Mouse (Mus musculus) G1E (cell line): ENCODE measurements around the gene Akt1s1. TPM values are rescaled to one million over a fixed set of nuclear protein-coding genes. Genes with fewer than 3 reads are reported as not detected.

Source experiments
- ATAC-seq: 2 replicates; pipeline ENCODE4 v1.8.0; 2016; ENCODE audit warnings: mild to moderate bottlenecking; ENCODE audit not compliant: insufficient number of reproducible peaks, poor library complexity, low FRiP score, severe bottlenecking; ENCODE audit errors: extremely low read depth
- DNase-seq: peaks from one replicate; pipeline ENCODE4 v3.0.0; 2012; ENCODE audit warnings: low spot score
- H3K27me3 ChIP-seq: 2 replicates; pipeline ENCODE4 v1.6.1; 2012; ENCODE audit warnings: mild to moderate bottlenecking, low read length, inconsistent platforms; ENCODE audit not compliant: insufficient read depth
- H3K36me3 ChIP-seq: replicated peaks from 2 replicates; pipeline ENCODE3; 2012; ENCODE audit warnings: mild to moderate bottlenecking, inconsistent platforms
- H3K4me1 ChIP-seq: 2 replicates; pipeline ENCODE4 v1.6.1; 2012; ENCODE audit warnings: low read depth, low read length, inconsistent platforms, mixed read lengths; ENCODE audit not compliant: insufficient read depth
- H3K4me3 ChIP-seq: 2 replicates; pipeline ENCODE4 v1.5.1; 2012; ENCODE audit warnings: low read depth, mild to moderate bottlenecking, inconsistent platforms, low read length, moderate library complexity, mixed read lengths
- H3K9me3 ChIP-seq: replicated peaks from 2 replicates; pipeline ENCODE4 v1.6.1; 2012; ENCODE audit warnings: inconsistent platforms
- CTCF ChIP-seq: IDR thresholded peaks from 2 replicates; pipeline ENCODE4 v1.5.1; 2012; ENCODE audit warnings: low read depth, low read length, inconsistent platforms, mixed read lengths
- GATA1 ChIP-seq: IDR thresholded peaks from 2 replicates; pipeline ENCODE4 v1.6.1; 2012; ENCODE audit warnings: borderline replicate concordance, low read length, inconsistent platforms, mixed read lengths
- GATA2 ChIP-seq: IDR thresholded peaks from 2 replicates; pipeline ENCODE4 v1.6.1; 2012; ENCODE audit warnings: low read depth, low read length, inconsistent platforms, borderline replicate concordance
- POLR2AphosphoS5 ChIP-seq: IDR thresholded peaks from 2 replicates; pipeline ENCODE4 v1.6.1; 2012; ENCODE audit warnings: low read depth, low read length, inconsistent platforms; ENCODE audit not compliant: insufficient replicate concordance
- TAL1 ChIP-seq: conservative IDR thresholded peaks from 2 replicates; pipeline ENCODE4 v1.6.1; 2012; ENCODE audit warnings: low read depth, low read length, inconsistent platforms, mixed read lengths
- polyA plus RNA-seq: library from polyadenylated mRNA; stranded (reverse); fragments of >175 nt; gene quantifications from 2 replicates; pipeline ENCODE4 v1.2.3, GENCODE M21; 2012
- total RNA-seq, 2 experiments: library from RNA; stranded (forward) in 1 of 2; stranded (reverse) in 1 of 2; fragments of 200-1000 nt in 1 of 2; fragments of >200 nt in 1 of 2; fragmentation: Nextera tagmentation in 1 of 2; gene quantifications; 2 replicates each; pipeline ENCODE4 v1.2.3; 2014 to 2017

Gene Akt1s1
- total and polyA plus RNA-seq, 3 experiments, result 13.3 to 290 (median 23.7) TPM

DNA sequence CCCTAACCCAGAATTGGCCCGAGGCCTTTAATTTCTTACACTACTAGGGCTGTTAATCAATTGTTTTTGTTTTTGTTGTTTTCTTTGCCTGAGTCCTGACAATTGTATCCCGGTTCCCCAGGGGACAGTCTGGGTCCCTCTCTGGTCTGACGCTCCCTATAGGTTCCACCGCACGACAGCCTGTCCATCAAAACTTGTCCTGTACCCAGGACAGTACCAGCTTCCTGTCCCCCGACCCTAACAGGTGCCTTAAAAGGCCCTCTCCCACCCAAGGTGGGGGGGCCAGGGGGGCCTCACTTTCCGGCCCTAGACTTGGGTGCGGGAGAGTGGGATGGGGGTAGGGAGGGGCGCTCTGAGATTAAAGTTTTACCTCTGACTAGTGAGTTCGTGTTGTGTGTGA lies 6.2 kb downstream of the Akt1s1 start:
- DNase-seq (no peak), ATAC-seq (no peak)
- Histone ChIP-seq H3K4me1 (peaks cover 89% of the 10 kb centered on the region), H3K27me3 (no peaks in the 10 kb centered on the region), H3K9me3 (peaks cover 11% of the 10 kb centered on the region), H3K4me3 (peak overlapping the region; percentile 62; the same call in 1 of the 2 replicates), H3K36me3 (peaks cover 74% of the 10 kb centered on the region)
- no peak for TF ChIP-seq GATA1
- no peak for TF ChIP-seq POLR2AphosphoS5
- no peak for TF ChIP-seq CTCF
- no peak for TF ChIP-seq TAL1

DNA sequence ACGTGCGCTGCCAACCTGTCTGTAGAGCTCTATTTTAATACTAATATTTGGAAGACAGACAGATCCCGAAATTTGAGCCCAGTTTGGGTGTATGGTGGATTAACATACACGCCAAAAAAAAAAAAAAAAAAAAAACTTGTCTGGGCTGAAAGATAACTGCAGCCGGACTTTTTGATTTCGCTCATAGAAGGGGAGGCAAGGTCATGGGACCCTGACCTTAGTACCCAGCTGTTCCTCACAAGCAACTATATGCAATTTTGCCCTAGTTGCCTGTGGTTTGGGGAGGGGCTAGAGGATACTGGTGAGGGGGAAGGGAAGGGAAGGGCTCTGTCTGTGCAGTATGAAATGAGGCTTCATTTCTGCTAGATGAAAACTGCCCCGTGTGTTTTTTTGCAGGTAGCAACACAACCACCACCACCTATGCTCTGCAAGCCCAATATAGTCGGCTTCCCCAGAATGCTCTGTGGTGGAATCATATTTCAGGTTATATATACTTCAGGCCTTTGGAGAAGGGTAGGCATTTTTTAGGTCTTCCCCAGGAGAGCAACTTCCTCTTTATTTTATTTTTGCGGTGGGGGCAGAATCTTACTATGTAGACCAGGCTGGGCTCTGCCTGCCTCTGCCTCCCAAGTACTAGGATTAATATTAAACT lies 7.6 kb downstream of the Akt1s1 start:
- DNase-seq (peak; percentile 66), ATAC-seq (peak; percentile 65)
- peaks cover 92% of the 10 kb centered on the region for H3K4me1 ChIP-seq
- H3K27me3 ChIP-seq, result no peaks in the 10 kb centered on the region
- TF ChIP-seq GATA2 (no peak), POLR2AphosphoS5 (no peak; the same call in 1 of the 2 replicates), GATA1 (no peak), CTCF (no peak), TAL1 (no peak; the same call in 1 of the 2 replicates)
- peaks cover 11% of the 10 kb centered on the region for H3K9me3 ChIP-seq
- H3K4me3 ChIP-seq, result peak overlapping the region; percentile 86; the same call in 1 of the 2 replicates
- peaks cover 77% of the 10 kb centered on the region for H3K36me3 ChIP-seq

DNA sequence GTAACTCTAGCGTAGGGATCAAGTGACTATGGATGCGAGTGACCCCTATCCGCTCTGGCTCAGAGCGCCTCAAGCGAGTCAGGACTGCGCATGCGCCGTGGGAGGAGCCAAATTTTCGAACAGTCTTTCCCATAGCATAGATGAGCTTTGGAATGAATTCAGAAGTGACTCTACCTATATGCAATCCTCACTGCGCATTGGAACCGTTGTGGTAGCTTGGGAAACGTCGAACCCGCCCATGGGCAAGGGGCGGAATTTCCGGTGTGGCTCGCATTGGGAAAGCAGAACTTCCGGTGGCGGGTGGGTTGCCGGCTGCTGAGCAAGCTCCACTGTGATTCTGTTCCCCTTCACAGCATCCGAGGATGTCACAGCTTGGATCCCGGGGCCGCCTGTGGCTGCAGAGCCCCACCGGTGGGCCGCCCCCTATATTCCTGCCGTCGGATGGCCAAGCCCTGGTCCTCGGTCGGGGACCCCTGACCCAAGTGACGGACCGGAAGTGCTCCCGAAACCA lies 8.3 kb downstream of the Akt1s1 start, which contains the start of gene Pnkp:
TSS of gene Pnkp (plus strand) at position 98 of the 511 bp plus-strand sequence.
- Histone ChIP-seq H3K9me3 (peaks cover 11% of the 10 kb centered on the region), H3K27me3 (no peaks in the 10 kb centered on the region), H3K36me3 (peaks cover 77% of the 10 kb centered on the region), H3K4me3 (peak within 1 kb of the TSS; percentile 86), H3K4me1 (peaks cover 88% of the 10 kb centered on the region)
- peak; percentile 36; the same call in 1 of the 2 replicates for ATAC-seq
- TF ChIP-seq CTCF, result no peak
- no peak for TF ChIP-seq TAL1
- no peak for TF ChIP-seq GATA1
- TF ChIP-seq GATA2, result no peak
- no peak for TF ChIP-seq POLR2AphosphoS5
- DNase-seq, result peak; percentile 72

DNA sequence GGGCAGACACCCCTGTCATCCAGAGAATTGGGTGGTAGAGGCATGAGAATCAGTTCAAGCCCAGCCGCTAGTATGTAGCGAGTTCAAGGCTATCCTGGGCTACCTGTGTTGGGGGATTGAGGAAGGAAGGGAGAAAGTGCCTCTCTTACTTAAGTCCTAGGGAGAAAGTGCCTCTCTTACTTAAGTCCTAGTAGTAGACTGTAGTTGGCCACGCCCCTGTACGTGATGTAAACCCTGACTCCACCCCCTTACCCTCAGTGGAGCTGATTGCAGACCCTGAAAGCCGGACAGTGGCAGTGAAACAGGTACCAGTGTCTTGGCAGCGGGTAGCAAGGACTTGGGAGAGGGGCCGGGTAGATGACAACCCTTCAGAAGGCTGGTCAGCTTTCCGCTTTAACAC lies 9.1 kb downstream of the Akt1s1 start:
- peaks cover 77% of the 10 kb centered on the region for H3K36me3 ChIP-seq
- TF ChIP-seq TAL1 (no peak), CTCF (no peak), GATA1 (no peak), GATA2 (no peak), POLR2AphosphoS5 (no peak)
- ATAC-seq, result peak; percentile 26; the same call in 1 of the 2 replicates
- H3K4me1 ChIP-seq, result peaks cover 81% of the 10 kb centered on the region
- peak; percentile 69 for DNase-seq
- H3K27me3 ChIP-seq, result no peaks in the 10 kb centered on the region
- H3K9me3 ChIP-seq, result peaks cover 11% of the 10 kb centered on the region
- H3K4me3 ChIP-seq, result peak overlapping the region; percentile 86

DNA sequence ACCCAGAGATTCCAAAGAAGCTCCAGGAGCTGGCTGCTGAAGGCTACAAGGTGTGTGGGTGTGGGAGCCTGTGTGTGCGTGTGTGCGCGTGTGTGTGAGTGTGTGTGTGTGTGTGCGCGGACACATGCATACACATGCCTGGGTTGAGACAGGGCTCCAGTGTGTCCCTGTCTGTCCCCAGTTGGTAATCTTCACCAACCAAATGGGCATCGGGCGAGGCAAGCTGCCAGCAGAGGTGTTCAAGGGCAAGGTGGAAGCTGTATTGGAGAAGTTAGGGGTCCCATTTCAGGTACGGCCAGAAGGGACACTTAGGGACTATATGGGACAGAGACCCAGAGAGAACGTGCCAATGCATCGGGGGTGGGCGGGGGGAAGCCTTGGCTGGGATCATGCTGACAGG lies 11.1 kb downstream of the Akt1s1 start:
- Histone ChIP-seq H3K4me3 (no peak overlapping the region), H3K4me1 (peaks cover 80% of the 10 kb centered on the region), H3K36me3 (peaks cover 77% of the 10 kb centered on the region), H3K9me3 (peaks cover 4% of the 10 kb centered on the region; the same call in 1 of the 2 replicates), H3K27me3 (no peaks in the 10 kb centered on the region)
- no peak for ATAC-seq
- DNase-seq, result no peak
- TF ChIP-seq POLR2AphosphoS5, result no peak

DNA sequence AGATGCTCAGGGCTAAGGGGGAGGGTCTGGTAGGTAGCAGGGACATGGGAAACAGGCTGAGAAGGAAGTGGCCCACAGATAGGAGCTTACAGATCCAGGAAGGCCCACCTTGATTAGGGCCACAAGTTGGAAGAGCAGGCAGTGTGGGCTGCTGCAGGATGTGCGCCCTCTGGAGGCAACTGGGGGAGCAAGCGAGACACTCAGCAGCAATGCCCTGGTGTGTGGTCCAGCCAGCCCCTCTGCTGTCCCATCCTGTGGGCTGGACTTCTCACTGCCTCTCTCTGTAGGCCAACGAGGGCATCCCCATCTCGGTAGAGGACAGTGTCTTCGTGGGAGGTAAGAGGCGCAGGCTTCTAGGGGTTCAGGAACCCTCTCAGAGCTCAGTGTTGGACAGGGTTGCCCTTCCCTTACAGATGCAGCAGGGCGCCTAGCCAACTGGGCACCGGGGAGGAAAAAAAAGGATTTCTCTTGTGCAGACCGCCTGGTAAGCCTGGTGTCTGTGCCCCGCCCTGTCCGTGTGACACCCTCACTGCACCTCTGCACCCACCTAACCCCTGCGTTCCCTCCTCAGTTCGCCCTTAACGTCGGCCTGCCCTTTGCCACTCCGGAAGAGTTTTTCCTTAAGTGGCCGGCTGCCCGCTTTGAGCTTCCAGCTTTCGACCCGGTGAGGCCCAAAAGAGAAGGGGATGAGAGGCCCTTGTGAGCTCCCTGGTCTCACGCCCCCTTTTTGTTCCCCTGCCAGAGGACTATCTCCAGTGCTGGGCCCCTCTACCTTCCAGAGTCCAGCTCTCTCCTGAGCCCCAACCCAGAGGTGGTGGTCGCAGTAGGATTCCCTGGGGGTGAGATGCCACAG lies 12.0 kb downstream of the Akt1s1 start:
- H3K36me3 ChIP-seq, result peaks cover 77% of the 10 kb centered on the region
- H3K27me3 ChIP-seq, result no peaks in the 10 kb centered on the region
- no peak overlapping the region for H3K4me3 ChIP-seq
- peak; percentile 61 for DNase-seq
- 0 out of 2 replicates have a peak, but pooled peaks have one; percentile 16 for ATAC-seq
- peak; percentile 95 for TF ChIP-seq CTCF
- no peak for TF ChIP-seq GATA1
- H3K9me3 ChIP-seq, result peaks cover 4% of the 10 kb centered on the region; the same call in 1 of the 2 replicates
- H3K4me1 ChIP-seq, result peaks cover 80% of the 10 kb centered on the region

DNA sequence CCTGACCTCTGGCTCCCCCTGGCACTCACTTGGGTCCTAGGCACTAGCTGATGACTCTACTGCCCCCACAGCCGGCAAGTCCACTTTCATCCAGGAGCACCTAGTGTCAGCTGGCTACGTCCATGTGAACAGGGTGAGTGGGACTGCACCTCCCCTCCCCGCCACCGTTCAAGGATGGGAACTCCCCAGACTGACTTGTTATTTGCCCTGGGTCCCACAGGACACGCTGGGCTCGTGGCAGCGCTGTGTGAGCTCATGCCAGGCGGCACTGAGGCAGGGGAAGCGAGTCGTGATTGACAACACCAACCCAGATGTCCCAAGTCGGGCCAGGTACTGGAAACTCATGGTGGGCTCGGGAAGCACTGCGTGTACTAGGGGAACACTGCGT lies 12.6 kb downstream of the Akt1s1 start:
- H3K4me3 ChIP-seq, result no peak overlapping the region; the same call in 1 of the 2 replicates
- H3K9me3 ChIP-seq, result peaks cover 4% of the 10 kb centered on the region; the same call in 1 of the 2 replicates
- H3K36me3 ChIP-seq, result peaks cover 83% of the 10 kb centered on the region
- DNase-seq, result no peak
- no peak for TF ChIP-seq GATA1
- TF ChIP-seq GATA2, result no peak
- TF ChIP-seq TAL1, result no peak
- no peak for TF ChIP-seq POLR2AphosphoS5
- TF ChIP-seq CTCF, result no peak
- no peak for ATAC-seq
- no peaks in the 10 kb centered on the region for H3K27me3 ChIP-seq
- H3K4me1 ChIP-seq, result peaks cover 82% of the 10 kb centered on the region
